Mouse (Mus musculus): ENCODE measurements around the gene Casz1.

Gene Casz1

DNA sequence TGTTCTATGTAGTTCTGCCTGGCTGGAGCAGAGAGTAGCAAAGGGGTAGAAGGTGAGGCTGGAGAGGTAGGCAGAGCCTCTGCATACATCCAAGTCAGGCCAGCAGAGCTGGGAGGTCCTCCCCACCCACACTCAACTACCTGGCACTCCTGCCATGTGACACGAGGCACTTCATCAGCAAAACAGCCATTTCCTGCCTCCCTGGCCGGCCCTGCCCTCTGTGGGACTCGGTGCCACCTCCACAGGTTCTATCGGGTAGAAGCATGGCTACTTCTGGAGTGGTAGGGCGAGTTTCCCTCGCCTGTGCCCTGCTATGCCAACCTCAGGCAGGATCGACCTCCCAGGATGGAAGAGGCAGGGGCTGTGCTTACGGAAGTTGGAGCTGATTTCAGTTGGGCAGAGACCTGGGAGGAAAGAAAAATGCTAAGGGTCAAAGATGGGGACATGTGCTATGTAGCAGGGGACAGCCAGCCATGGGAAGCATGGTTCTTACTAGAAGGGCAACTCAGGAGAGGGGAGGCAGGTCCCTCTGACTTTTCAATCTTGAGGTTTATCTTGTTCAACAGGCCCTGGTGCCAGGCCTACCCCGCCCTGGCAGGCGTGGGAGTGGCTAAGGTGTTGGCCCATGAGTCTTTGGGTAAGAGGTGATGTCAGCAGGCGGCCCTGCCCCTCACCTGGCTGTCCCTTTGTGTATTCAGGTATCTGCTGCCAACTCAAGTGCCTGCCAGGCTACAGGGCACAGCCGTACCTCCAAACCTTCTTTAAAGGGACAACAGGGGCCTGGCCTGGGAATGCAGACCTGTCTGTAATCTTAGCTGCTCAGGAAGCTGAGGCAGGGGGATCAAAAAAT is 6.5 kb upstream of the Casz1 start:
- no peak for ATAC-seq (ENCODE audit: low TSS enrichment)

DNA sequence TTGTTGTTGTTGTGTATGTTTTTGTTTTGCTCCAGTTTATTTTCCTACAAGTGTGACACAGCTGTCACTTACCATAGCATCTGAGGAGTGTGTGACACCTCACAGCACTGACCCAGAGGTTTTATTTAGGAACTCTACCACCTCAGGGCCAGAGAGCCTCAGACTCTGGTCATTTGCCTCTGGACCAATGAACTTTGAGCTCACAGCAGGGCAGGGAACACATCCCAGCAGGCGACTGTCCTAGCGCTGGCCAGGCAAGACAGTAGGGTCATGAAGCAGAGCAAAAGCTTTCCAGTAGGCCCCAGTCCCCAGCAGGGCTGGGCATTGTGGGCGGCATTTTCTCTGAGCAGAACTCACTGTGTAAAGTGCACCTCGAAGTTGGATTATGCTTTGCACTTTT is 1.2 kb upstream of the Casz1 start:
- ATAC-seq (ENCODE audit: low TSS enrichment) = no peak

DNA sequence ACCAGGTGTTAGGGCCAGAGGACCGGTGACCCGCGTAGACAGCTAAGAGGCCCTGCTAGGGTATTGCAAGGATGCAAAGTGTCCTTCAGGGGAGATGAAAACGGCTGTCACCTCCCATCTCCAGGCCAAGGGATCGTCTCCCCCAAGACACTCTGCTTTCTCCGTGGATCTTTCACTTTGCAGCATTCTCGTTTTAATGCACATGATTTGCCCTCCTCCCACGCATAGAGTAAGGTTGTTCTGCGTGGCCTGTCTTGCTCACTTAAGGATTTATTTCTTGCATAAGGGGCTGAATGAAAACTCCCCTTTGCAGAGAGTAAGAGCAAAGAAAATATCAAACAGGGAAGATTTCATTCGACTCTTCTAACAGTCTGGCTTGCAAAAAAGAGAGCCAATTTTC is 593 bp upstream of the Casz1 start:
- ATAC-seq (ENCODE audit: low TSS enrichment) = no peak

DNA sequence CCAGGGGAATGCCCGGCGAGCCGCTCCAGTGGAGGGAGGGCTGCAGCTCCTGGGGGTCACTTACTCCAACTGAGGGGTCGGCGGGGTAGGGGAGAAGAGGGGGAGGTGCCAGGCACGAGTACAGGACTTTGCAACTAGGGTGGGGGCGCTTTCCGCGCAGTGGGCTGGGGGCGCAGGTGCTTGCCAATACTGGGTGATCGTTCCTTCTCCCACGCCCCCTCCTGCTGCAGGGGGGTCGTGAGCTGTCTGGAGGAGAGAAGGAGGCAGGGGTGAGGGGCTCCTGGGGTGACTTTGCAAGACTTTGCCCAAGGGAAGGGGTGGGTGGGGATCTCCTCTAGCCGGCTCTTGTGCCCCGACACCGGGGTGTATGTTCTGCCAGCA is 541 bp downstream of the Casz1 start:
- ATAC-seq (ENCODE audit: low TSS enrichment) = no peak

DNA sequence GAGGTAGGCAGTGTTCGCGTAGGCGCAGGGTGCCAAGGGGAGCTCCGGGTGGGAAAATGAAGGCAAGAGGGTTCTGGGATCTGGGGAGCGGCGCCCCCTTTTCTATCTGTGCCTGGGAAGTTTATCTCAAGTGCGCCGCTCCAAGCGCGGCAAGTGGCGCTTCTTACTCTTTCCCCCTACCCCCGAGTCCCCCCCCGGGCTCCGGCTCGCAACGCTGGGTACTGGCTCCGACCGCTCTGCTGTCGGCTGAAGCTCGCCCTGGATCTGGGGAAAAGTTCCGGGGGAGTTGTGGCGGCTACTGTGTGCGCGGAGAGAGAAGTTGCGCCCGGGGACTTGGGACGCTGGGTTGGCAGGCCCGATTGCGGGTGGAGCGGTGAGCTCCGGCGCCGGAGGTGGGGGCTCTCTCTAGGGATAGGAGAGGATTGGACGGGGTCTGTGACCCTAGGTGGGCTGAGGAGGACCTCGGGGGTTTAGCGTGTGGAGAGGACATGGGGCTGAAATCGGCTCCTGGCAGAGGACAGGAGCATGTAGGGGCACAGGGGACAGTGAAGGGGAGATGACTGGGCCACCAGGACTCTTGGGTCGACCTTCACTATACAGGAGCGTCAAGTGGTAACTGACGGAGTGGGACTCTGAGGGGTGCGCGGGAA is 1.1 kb downstream of the Casz1 start:
- no peak for ATAC-seq (ENCODE audit: low TSS enrichment)

DNA sequence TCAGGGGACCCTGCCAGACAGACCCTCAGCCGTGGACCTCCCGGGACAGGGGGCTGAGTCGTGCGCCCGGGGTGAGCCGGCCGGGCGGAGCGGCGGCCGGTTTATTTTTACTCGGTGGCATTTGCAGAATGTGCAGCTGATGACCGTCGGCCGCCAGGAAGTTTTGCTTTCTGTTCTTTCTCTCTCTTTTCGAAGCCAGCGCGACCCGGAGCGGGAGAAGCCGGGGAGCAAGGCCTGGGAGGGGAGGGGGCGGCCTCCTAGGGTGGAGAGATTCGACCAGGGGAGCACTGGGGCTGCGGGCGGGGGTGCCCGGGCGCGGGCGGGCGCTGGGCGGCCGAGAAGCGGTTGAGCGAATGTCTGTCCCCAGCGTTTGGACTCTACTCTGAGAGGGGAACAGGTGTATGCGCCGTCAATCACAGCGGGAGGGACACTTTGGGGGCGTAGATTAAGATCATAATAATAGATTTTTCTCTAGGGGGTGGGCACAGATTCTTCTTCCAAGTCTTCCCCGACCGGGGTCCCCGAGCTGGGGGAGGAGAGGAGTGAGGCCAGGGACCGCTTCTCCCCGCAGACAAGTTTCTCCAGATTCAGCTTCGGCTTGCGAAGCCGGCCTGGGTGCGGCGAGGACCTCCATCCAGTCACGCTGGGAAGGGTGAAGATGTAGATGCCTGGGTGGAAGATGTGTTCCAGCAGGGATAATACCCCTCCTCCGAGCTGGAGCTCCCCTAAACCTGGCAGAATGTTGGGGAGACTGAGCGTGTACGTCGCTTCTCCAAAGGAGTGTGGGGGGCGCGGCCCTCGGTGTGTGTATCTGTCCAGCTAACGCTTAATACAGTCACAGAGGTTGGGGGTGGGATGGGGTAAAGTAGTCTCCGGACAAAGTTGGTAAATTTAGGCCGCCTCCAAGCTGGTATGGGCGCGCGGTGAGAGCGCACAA is 1.9 kb downstream of the Casz1 start:
- ATAC-seq (ENCODE audit: low TSS enrichment) = no peak

DNA sequence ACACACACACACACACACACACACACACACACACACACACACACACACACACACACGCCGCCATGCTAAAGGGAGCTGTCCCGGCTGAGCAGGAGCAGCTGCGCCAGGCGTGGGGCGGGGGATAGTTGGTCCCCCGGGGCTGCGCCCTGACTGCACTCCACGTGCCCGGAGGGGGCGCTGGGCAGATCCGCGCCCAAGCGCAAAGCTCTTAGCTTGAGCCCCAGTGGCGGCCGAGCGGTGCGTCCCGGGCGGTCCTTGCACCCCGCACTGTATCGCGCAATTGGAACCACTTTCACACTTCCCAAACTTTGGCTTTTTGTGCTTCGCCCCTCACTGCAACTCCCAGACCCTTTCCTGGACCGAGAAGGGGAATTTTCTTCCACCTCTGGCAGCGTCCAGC is 2.6 kb downstream of the Casz1 start:
- no peak for ATAC-seq (ENCODE audit: low TSS enrichment)

DNA sequence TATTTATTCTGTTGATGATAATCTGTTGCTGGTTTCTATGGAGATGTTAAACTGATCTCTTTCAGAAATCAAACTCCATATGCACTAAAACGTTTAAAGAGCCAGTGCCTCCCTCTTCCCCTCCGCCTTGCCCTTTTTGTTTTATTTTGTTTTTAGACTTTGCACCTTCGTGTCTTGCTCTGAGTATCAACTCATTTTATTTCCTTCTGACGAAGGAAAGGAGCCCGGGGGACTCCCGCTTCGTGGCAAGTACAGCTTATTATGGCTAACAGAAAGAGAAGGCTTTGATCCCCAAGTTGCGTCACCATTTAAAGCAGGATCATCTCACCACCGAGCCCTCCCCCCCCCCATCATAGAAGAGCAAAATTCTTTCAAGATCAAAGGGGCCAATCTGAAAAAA is 3.2 kb downstream of the Casz1 start:
- no peak for ATAC-seq (ENCODE audit: low TSS enrichment)

DNA sequence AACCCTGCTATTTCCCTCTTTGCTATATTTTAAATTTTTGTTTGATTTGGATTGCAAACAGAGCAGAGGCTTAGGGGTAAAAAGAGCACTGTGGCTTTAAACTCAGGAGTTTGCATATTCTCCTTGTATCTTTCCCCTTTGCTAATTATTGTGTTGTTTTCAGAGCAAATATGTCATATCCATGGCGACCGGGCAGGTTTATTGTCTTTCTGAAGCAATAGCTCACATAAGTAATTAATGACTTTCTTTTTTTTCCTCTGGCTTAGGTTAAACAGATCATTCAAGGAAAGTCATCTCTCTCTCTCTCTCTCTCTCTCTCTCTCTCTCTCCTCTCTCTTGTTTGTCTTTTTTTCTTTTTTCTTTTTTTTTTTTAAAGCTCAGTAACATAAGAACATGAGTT is 4.6 kb downstream of the Casz1 start:
- no peak for ATAC-seq (ENCODE audit: low TSS enrichment)

DNA sequence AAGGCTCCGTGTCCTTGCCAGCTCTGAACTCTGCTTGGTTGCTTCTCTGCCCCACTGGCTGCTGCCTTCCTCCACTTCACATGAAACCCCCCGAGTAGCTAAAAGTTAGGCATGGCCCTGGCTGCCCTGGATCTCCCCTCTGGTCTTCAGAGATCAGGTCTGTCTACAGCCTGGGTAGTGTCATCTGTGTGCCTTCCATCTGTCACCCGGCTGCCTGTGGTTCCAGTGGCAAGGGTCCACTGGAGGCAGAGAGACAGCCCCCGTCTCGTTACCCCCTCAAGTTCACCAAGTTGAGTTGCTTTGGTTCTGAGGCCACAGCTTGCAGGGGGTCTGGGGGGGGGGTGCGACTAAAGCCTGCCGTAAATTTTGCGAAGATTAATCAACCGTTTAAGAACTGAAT is 6.5 kb downstream of the Casz1 start:
- ATAC-seq (ENCODE audit: low TSS enrichment) = no peak

DNA sequence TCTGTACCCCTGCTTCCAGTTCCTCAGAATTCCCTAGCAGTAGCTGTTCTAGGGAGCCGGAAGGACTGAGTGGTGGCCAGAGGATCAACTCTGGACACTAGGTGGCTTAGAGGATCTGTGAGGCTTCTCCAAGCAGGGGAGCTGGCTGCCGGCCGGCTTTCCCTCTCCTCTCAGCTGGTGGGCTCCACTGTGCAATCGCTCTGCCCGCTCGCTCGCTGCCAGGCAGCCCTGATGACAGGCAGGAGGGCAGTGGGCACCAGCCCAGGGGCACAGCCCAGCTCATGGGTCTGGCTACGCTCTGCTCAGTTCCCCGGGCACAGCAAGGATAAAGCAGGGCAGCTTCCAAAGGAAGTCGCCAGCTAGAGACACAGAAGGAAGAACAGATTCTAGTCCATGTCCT is 7.7 kb downstream of the Casz1 start:
- ATAC-seq (ENCODE audit: low TSS enrichment) = no peak

DNA sequence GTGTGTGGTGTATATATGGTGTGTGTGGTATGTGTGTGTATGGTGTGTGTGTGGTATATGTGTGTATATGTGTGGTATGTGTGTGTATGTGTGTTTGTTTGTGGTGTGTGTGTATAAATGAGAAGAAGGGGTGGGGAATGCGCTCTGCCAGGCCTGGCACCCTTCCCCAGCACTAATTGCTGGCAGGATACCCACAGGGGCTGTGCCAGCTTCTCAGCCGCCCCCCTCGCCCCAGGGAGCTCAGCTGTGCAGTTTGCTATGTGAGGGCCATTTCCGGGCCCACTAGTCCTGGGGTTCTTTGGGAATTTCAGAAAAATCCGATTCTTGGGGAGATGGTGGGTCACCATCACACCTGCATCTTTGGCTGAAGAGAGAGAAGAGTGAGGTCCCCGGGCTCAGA is 9.0 kb downstream of the Casz1 start:
- no peak for ATAC-seq (ENCODE audit: low TSS enrichment)

DNA sequence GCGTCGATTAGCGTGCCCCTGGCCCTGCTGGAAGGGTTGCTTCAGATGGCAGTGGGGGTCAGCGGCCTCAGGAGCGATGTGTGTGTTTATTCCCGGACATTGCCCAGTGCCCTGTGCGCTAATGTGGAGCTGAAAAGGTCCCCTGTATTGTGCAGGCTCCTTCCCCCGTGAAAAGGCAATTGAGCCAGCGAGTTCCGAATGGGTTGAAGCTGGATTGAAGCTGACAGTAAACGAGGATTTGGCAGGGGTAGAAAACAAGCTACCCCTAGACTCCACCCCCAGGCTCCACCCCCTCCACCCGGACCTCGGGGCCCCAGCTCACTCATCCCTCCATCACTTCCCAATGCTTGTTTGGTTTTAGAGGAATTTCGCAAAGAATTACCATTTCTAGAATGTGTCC is 12.3 kb downstream of the Casz1 start:
- ATAC-seq (ENCODE audit: low TSS enrichment) = no peak

DNA sequence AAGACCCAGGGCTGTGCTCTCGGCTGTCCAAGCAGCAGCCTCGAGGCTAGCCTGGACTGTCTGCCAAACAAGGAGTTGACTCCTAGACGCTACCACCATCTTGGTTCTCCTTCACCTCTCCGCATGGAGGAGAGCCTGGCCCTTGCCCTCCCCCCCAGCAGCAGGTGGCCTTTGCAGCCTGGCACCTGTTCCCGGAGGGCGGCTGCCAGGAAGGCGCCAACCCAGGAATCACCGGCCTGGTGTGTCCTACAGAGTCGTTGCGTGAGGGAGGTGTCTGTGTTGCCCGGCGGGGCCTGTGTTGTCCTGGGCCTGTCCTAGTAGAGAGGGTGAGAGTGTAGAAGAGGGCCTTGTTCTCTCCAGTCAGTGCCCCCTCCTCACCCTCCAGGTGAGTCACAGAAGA is 13.9 kb downstream of the Casz1 start:
- ATAC-seq (ENCODE audit: low TSS enrichment) = no peak

DNA sequence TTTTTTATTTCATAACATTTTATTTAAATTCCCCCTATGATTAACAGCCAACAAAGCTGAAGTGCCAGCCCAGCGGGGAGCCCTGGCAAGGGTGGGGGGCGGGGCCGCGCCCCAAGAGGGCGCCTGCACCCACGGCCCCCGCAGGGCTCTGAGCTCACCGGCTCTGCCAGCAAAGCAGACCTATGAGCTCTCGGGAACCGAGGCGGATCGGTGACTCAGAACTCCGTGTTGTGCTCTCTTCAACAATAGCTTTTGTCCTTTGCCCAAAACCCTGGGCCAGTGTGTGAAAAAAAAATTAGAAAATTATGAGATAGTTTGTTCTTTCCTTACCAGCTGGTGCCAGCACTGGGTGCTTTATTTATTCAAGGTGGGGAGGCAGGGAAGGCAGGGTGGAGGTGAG is 15.9 kb downstream of the Casz1 start:
- ATAC-seq (ENCODE audit: low TSS enrichment) = no peak

DNA sequence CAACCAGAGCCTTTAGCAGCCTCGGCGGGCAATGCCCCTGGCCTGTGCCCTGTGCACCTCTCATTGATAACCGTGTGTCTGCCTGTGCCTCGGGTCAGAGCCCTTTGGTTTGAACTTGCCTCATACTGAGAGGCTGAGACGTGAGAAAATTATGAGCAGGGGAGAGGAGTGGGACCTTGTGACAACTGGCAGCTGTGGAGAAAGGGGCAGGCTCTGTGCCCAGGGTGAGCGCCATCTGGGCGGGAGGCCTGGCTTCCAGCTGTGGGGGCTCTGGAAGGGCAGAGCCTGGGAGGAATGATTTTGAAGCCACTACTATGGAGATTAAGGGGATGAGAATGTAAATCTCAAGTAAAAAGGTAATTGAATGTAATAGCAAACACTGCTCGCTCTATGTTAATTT is 19.1 kb downstream of the Casz1 start:
- no peak for ATAC-seq (ENCODE audit: low TSS enrichment)

DNA sequence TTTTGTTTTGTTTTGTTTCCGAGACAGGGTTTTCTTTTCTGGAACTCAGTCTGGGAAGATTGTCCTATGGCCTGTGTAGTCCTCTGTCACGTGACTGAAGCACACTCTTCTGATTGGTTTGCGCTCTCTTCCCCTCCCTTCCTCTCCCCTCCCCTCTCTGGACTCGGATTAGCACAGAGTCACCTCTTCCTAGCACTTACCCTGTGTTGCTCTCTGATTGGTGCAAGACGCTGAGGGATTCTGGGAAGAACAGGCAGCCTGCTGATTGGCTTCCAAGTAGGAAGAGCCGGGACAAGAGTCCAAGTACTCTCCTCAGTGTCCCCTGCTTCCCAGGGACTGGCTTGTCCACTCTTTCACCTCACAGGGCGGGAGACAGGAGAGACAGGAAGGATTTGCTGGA is 26.1 kb downstream of the Casz1 start:
- no peak for ATAC-seq (ENCODE audit: low TSS enrichment)

DNA sequence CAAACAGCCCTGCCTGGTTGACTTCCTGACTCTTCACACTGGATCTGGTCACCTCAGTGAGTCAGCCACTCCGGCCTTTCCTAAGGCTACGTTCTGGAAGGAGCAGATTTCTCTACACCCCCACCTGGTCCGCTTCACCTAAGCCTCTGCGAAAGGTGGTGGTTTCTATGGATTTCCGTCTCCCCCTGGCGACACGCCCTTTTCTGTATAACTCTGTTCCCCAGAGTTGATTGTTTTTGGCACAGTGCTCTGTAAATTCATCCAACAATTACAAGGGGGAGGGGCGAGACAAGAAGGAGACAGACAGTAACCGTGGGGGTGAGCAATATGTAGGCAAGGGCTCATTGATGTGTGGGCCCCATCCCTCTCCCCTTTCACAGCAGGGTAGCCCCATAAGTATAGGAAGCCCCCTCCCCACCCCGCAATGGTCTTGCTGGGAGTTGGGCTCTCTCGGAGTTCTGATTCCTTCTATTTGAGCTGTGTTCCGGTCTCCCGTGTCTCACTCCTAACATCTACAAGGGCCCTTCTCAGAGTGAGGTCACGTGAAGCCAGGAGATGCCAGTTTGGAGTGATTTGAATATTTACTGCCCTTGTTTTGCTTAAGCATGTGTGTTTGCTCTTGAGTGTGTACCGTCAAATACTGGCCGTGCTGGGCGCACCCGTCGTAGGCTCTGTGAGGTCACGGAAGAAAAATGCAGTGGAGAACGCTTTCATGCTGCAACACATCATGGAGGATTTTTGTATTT is 29.2 kb downstream of the Casz1 start:
- no peak for ATAC-seq (ENCODE audit: low TSS enrichment)

DNA sequence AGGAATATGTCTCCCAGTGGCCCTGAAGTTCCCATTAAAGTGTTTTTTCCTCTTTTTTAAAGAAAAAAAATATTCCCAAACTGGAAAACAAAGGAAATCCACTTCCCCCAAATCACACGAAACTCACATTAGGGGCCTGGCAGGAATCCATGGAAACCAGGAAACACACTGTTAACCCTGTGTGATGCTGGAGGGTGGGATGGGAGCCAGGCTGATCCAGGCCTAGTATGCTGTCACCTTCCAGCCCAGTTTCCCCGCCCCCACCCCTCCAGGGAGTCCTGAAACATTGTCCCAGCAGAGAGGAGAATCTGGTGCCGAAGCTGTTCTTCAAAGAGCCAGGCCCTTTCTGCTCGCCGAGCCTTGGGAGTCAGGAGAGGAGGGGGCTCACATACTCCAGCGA is 32.2 kb downstream of the Casz1 start:
- no peak for ATAC-seq (ENCODE audit: low TSS enrichment)

DNA sequence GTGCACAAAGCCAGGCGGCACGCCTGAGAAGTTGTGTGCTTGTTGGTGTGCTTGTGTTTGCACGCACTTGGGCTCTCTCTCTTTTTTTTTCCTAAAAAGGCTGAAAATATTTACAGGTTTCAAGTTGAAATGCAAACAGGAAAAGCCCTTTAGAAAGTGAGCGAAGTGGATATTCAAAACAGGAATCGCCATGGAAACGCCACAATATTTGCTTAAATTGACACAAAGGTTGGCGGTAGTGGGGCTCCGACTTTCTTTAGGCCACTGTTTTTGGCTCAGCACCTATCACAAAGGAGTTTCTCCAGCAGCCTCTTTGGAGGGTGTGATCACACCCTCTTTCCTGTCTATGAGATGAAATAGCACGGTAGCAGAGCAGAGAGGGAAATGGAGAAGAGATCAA is 32.8 kb downstream of the Casz1 start:
- no peak for ATAC-seq (ENCODE audit: low TSS enrichment)

DNA sequence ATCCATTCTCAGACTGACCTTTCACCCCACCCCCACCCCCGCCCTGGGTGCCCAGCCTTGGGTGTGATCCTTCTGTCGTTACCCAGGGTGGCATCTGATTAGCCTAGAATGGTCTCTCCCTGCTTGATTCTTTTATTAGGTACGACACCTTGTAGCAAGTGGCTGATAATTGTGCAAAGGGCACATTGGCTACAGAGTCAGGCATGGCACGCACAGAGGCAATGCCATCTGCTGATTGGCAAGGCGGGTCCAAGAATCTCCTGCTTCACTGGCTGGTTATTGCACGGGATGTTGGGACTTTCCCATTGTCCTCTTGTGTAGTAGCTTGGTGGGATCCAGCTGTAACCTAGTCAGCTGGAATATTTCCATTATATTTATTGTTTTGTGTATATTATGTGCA is 33.4 kb downstream of the Casz1 start:
- ATAC-seq (ENCODE audit: low TSS enrichment) = no peak

DNA sequence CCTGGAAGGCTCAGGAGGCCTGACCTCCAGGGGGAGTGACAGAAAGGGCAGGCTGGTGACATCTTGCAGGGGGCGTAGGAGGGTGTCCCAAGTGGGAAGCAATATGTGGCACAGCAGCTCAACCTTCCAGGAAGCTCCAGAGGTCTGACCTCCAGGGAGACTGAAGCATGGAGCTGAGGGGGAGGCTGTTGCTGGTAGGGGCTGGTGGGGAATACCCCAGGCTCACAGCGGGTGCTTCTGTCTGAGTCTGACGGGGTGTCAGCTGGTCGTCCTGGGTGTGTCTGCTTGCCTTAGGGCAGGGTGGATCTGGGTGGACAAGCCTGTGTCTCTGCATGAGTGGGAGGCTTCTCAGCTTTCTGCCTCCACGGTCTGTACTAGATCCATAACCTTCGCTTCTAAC is 38.1 kb downstream of the Casz1 start:
- no peak for ATAC-seq (ENCODE audit: low TSS enrichment)
